Comparison of ENCODE assay signal across 23 mouse cellular contexts in genomic region chr14:34533537-34533936, GRCm38 (mm10). TPM values are rescaled to one million over a fixed set of nuclear protein-coding genes. Genes with fewer than 3 reads are reported as not detected.
"Had no signal": no experiment of that assay in that cellular context is flagged by ENCODE, and none has a peak within 500 bp of the region (broad histone marks: within the 10 kb centered on the region; RNA-seq: fewer than 3 reads in every experiment).

No protein-coding gene starts in this region.

- H3K4me2 ChIP-seq: kidney, embryonic 15.5 days; liver, embryonic 11.5 days; liver, embryonic 15.5 days; lung, embryonic 14.5 days; midbrain, embryonic 11.5 days; midbrain, embryonic 15.5 days; neural tube, embryonic 12.5 days had no signal

- H3K27me3 ChIP-seq: midbrain, embryonic 15.5 days; neural tube, embryonic 12.5 days had no signal

- H3K4me1 ChIP-seq: limb, embryonic 10.5 days; liver, embryonic 15.5 days; megakaryocyte, embryonic 14.5 days; midbrain, embryonic 15.5 days; neural tube, embryonic 12.5 days had no signal

- H3K27ac ChIP-seq: kidney, embryonic 15.5 days; limb, embryonic 10.5 days; liver, embryonic 15.5 days; macrophage; midbrain, embryonic 15.5 days; neural tube, embryonic 12.5 days had no signal

- H3K9me3 ChIP-seq: kidney, embryonic 15.5 days; limb, embryonic 10.5 days; liver, embryonic 15.5 days; midbrain, embryonic 15.5 days; neural tube, embryonic 12.5 days had no signal

- H3K36me3 ChIP-seq: kidney, embryonic 15.5 days; limb, embryonic 10.5 days; liver, embryonic 15.5 days; midbrain, embryonic 15.5 days; neural tube, embryonic 12.5 days had no signal

- DNase-seq: kidney, postnatal 14 days; lung, embryonic 14.5 days; spleen, adult 18-20 months; thymus, adult 18-20 months; thymus, postnatal 14 days had no signal

- H3K9ac ChIP-seq: kidney, embryonic 15.5 days; liver, embryonic 15.5 days; lung, embryonic 14.5 days; midbrain, embryonic 15.5 days; neural tube, embryonic 12.5 days had no signal

- ATAC-seq: midbrain, embryonic 15.5 days had no signal

- H3K4me3 ChIP-seq: kidney, embryonic 15.5 days; limb, embryonic 10.5 days; liver, embryonic 15.5 days; megakaryocyte, embryonic 14.5 days; midbrain, embryonic 15.5 days; neural tube, embryonic 12.5 days had no signal

RNA-seq across cellular contexts. Expression of gene 9230112D13Rik, which starts 10.9 kb away (rescaled TPM):
- total RNA-seq: layer of hippocampus, adult 8-10 months; layer of hippocampus, postnatal 14 days; left cerebral cortex, adult 18-20 months; left cerebral cortex, postnatal 10 days; monocyte, adult 5-6 weeks; neutrophil, adult 5-6 weeks had no signal
- polyA plus RNA-seq: kidney, embryonic 15.5 days; large intestine, adult 2 months; limb, embryonic 10.5 days; limb, embryonic 14.5 days; liver, embryonic 11.5 days; liver, embryonic 15.5 days; lung, embryonic 14.5 days; macrophage; midbrain, embryonic 11.5 days; midbrain, embryonic 15.5 days; neural tube, embryonic 12.5 days; stomach, embryonic 14.5 days had no signal

RNA-seq across cellular contexts. Expression of gene Ldb3, which starts 54.9 kb away (rescaled TPM):
- total RNA-seq: monocyte, adult 5-6 weeks; neutrophil, adult 5-6 weeks had no signal
- polyA plus RNA-seq: macrophage had no signal
